Mouse (Mus musculus) small intestine, adult 2 months (tissue): ENCODE measurements around the gene Sprr2f. TPM values are rescaled to one million over a fixed set of nuclear protein-coding genes. Genes with fewer than 3 reads are reported as not detected.

Source experiments
- H3K27ac ChIP-seq: fragments of 200-500 bp; 2 replicates; pipeline ENCODE4 v1.5.1; 2012; ENCODE audit warnings: low read depth, low read length, control low read depth, inconsistent platforms; ENCODE audit not compliant: insufficient read depth
- H3K27me3 ChIP-seq: fragments of 200-500 bp; 2 replicates; pipeline ENCODE4 v1.6.1; 2012; ENCODE audit warnings: mild to moderate bottlenecking, moderate library complexity, low read length, inconsistent platforms; ENCODE audit not compliant: control insufficient read depth, insufficient read depth
- H3K36me3 ChIP-seq: fragments of 200-500 bp; 2 replicates; pipeline ENCODE4 v1.6.1; 2012; ENCODE audit warnings: mild to moderate bottlenecking, low read length, control low read depth, inconsistent platforms; ENCODE audit not compliant: control insufficient read depth, insufficient read depth
- H3K4me1 ChIP-seq: fragments of 200-500 bp; 2 replicates; pipeline ENCODE4 v1.6.1; 2012; ENCODE audit warnings: low read length, inconsistent platforms, mixed read lengths; ENCODE audit not compliant: control insufficient read depth, insufficient read depth, insufficient read length
- H3K4me3 ChIP-seq: fragments of 200-500 bp; 2 replicates; pipeline ENCODE4 v1.5.1; 2012; ENCODE audit warnings: low read depth, mild to moderate bottlenecking, control low read depth, inconsistent platforms, low read length, moderate library complexity
- CTCF ChIP-seq: fragments of 200-500 bp; IDR thresholded peaks from 2 replicates; pipeline ENCODE4 v1.5.1; 2012; ENCODE audit warnings: low read depth, mild to moderate bottlenecking, control low read depth, inconsistent platforms, low read length, moderate library complexity, mixed read lengths; ENCODE audit not compliant: insufficient replicate concordance, insufficient read length; ENCODE audit errors: extremely low read depth
- POLR2A ChIP-seq: fragments of 200-500 bp; IDR thresholded peaks from 2 replicates; pipeline ENCODE4 v1.6.1; 2012; ENCODE audit warnings: low read depth, mild to moderate bottlenecking, control low read depth, inconsistent platforms, low read length, moderate library complexity
- WGBS: fragments of 180-500 bp; shearing (Covaris S2); methylation state at CpG from one replicate; pipeline ENCODE4 v1.1.7; 2018; 5-methylcytosine and 5-hydroxymethylcytosine counted together
- polyA plus RNA-seq: library from polyadenylated mRNA; depleted of rRNA; stranded (reverse); fragments of >200 nt; gene quantifications from 2 replicates; pipeline ENCODE4 v1.2.3, GENCODE M21; 2012; rRNA removed

Sprr2f gene
- polyA plus RNA-seq, 1 experiment = not detected

- no peaks in the 10 kb centered on the region for H3K4me1 ChIP-seq
- 78% methylated on average over 1 of the region's 1 CpGs for WGBS
- H3K27ac ChIP-seq = no peak within 1 kb of the TSS
- H3K36me3 ChIP-seq = no peaks in the 10 kb centered on the region
- no peak within 1 kb of the TSS for H3K4me3 ChIP-seq
- no peaks in the 10 kb centered on the region for H3K27me3 ChIP-seq
- no peak for TF ChIP-seq CTCF
- no peak for TF ChIP-seq POLR2A
Observed at GRCm38 (mm10) chr3:92385385-92385784, 20.4 kb downstream of the Sprr2f start, which contains the start of gene Sprr2h. Sprr2h (plus strand) TSS chr3:92385685.

GRCm38 (mm10) chr3:92394301-92394700 lies 29.3 kb downstream of the Sprr2f start:
- Histone ChIP-seq H3K27me3 (no peaks in the 10 kb centered on the region), H3K27ac (no peak overlapping the region), H3K36me3 (no peaks in the 10 kb centered on the region), H3K4me1 (no peaks in the 10 kb centered on the region), H3K4me3 (no peak overlapping the region)
- WGBS = 9% methylated on average over 1 of the region's 1 CpGs
- TF ChIP-seq CTCF (no peak), POLR2A (no peak)

GRCm38 (mm10) chr3:92407691-92408090 lies 42.7 kb downstream of the Sprr2f start, which contains the start of gene Sprr2i:
Sprr2i (plus strand) TSS chr3:92407991.
- WGBS = 87% methylated on average over 2 of the region's 2 CpGs
- Histone ChIP-seq H3K36me3 (no peaks in the 10 kb centered on the region), H3K4me1 (no peaks in the 10 kb centered on the region), H3K27me3 (no peaks in the 10 kb centered on the region), H3K4me3 (no peak within 1 kb of the TSS), H3K27ac (no peak within 1 kb of the TSS)
- no peak for TF ChIP-seq CTCF
- TF ChIP-seq POLR2A = no peak

Other genes with a start within 250 kb of the Sprr2f start
- 0.10 TPM in 1 of 2 replicates, not detected in the other for gene Prr9, start 241.2 kb upstream of the Sprr2f start, polyA plus RNA-seq
- gene Lelp1, start 222.4 kb upstream of the Sprr2f start, polyA plus RNA-seq = not detected in 2 replicates
- 62.1 and 77.3 TPM in 2 replicates for gene Sprr2a1, start 149.4 kb upstream of the Sprr2f start, polyA plus RNA-seq
- 35,085 and 54,275 TPM in 2 replicates for gene Sprr2a2, start 149.3 kb upstream of the Sprr2f start, polyA plus RNA-seq
- gene Sprr2a3, start 79.8 kb upstream of the Sprr2f start, polyA plus RNA-seq = 208 and 247 TPM in 2 replicates
- not detected in 2 replicates for gene Sprr2b, start 48.6 kb upstream of the Sprr2f start, polyA plus RNA-seq
- not detected in 2 replicates for gene Sprr2d, start 26.0 kb upstream of the Sprr2f start, polyA plus RNA-seq
- not detected in 2 replicates for gene Sprr2e, start 13.0 kb upstream of the Sprr2f start, polyA plus RNA-seq
- not detected in 2 replicates for gene Sprr2h, start 20.5 kb downstream of the Sprr2f start, polyA plus RNA-seq
- gene Sprr2i, start 42.8 kb downstream of the Sprr2f start, polyA plus RNA-seq = not detected in 2 replicates
- not detected in 2 replicates for gene Sprr2j-ps, start 52.9 kb downstream of the Sprr2f start, polyA plus RNA-seq
- 3.7 and 8.0 TPM in 2 replicates for gene Gm9774, start 64.2 kb downstream of the Sprr2f start, polyA plus RNA-seq
- not detected in 2 replicates for gene Sprr2k, start 67.4 kb downstream of the Sprr2f start, polyA plus RNA-seq
- gene Sprr1b, start 73.6 kb downstream of the Sprr2f start, polyA plus RNA-seq = not detected in 2 replicates
- 0.19 TPM in 1 of 2 replicates, not detected in the other for gene Sprr3, start 93.5 kb downstream of the Sprr2f start, polyA plus RNA-seq
- 43.3 and 86.0 TPM in 2 replicates for gene Sprr1a, start 120.7 kb downstream of the Sprr2f start, polyA plus RNA-seq
- gene Sprr4, start 135.3 kb downstream of the Sprr2f start, polyA plus RNA-seq = not detected in 2 replicates
- gene 2310046K23Rik, start 169.3 kb downstream of the Sprr2f start, polyA plus RNA-seq = not detected in 2 replicates
- gene Ivl, start 208.5 kb downstream of the Sprr2f start, polyA plus RNA-seq = 0.34 TPM in 1 of 2 replicates, not detected in the other
- 0.62 TPM in 1 of 2 replicates, not detected in the other for gene Smcp, start 223.8 kb downstream of the Sprr2f start, polyA plus RNA-seq
- not detected in 2 replicates for gene 2210017I01Rik, start 242.3 kb downstream of the Sprr2f start, polyA plus RNA-seq